Mouse (Mus musculus): ENCODE measurements at regions not wholly inside any gene's neighbourhood (a gene's known extent, or its start where the extent isn't known, plus 50 kb on each side); places are given as distances from the start of the nearest gene placed in this dataset.

- DNase-seq = no peak
Observed at GRCm38 (mm10) chr4:95155178-95155577, 103.2 kb upstream of the Jun start.

GRCm38 (mm10) chr4:95155796-95156195 lies 103.8 kb upstream of the Jun start:
- DNase-seq = no peak

GRCm38 (mm10) chr4:95156451-95157271 lies 104.6 kb upstream of the Jun start:
- no peak for DNase-seq

- DNase-seq = no peak
Observed at GRCm38 (mm10) chr4:95157653-95158430, 105.8 kb upstream of the Jun start.

GRCm38 (mm10) chr4:95158632-95159424 lies 106.8 kb upstream of the Jun start:
- DNase-seq = peak; percentile 26

GRCm38 (mm10) chr4:95159821-95160220 lies 107.8 kb upstream of the Jun start:
- no peak for DNase-seq

- DNase-seq = no peak
Observed at GRCm38 (mm10) chr4:95160465-95160864, 108.4 kb upstream of the Jun start.

GRCm38 (mm10) chr4:95160912-95161669 lies 109.1 kb upstream of the Jun start:
- DNase-seq = peak; percentile 86

GRCm38 (mm10) chr4:95161670-95162020 lies 109.6 kb upstream of the Jun start:
- no peak for DNase-seq

- no peak for DNase-seq
Observed at GRCm38 (mm10) chr4:95162386-95163090, 110.5 kb upstream of the Jun start.

- no peak for DNase-seq
Observed at GRCm38 (mm10) chr4:95163403-95163802, 111.4 kb upstream of the Jun start.

GRCm38 (mm10) chr4:95166503-95166902 lies 114.5 kb upstream of the Jun start:
- DNase-seq = no peak

- no peak for DNase-seq
Observed at GRCm38 (mm10) chr4:95167216-95167615, 115.2 kb upstream of the Jun start.

- DNase-seq = no peak
Observed at GRCm38 (mm10) chr4:95169702-95170101, 117.7 kb upstream of the Jun start.

- DNase-seq = no peak
Observed at GRCm38 (mm10) chr4:95177753-95178152, 125.7 kb upstream of the Jun start.

- no peak for DNase-seq
Observed at GRCm38 (mm10) chr4:95178467-95178866, 126.4 kb upstream of the Jun start.

GRCm38 (mm10) chr4:95178900-95179299 lies 126.9 kb upstream of the Jun start:
- DNase-seq = peak; percentile 43

- DNase-seq = no peak
Observed at GRCm38 (mm10) chr4:95180446-95180845, 128.4 kb upstream of the Jun start.

GRCm38 (mm10) chr4:95180999-95181398 lies 129.0 kb upstream of the Jun start:
- no peak for DNase-seq

GRCm38 (mm10) chr4:95184180-95184579 lies 132.2 kb upstream of the Jun start:
- no peak for DNase-seq

GRCm38 (mm10) chr4:95185113-95185915 lies 133.3 kb upstream of the Jun start:
- no peak for DNase-seq

Measured in right cerebral cortex, adult 18-20 months (tissue).